Mouse (Mus musculus) hindbrain, embryonic 16.5 days (tissue): Measurements from ENCODE around the gene Uox. TPM values are rescaled to one million over a fixed set of nuclear protein-coding genes. Genes with fewer than 3 reads are reported as not detected.

ENCODE experiments used
- ATAC-seq: fragments of 200-750 bp; cut with Nextera tagmentation; 2 replicates; pipeline ENCODE4 v1.8.0; 2017; ENCODE audit warnings: moderate TSS enrichment, moderate library complexity
- H3K27ac ChIP-seq: fragments of 300-500 bp; sonication (generic); 2 replicates; pipeline ENCODE4 v1.5.1; 2014; ENCODE audit warnings: low read depth, mild to moderate bottlenecking, control low read depth, low read length, moderate library complexity
- H3K27me3 ChIP-seq: fragments of 300-500 bp; sonication (generic); replicated peaks from 2 replicates; pipeline ENCODE4 v1.6.1; 2014; ENCODE audit warnings: low read length; ENCODE audit not compliant: control insufficient read depth, insufficient read depth
- H3K36me3 ChIP-seq: fragments of 300-500 bp; sonication (generic); 2 replicates; pipeline ENCODE4 v1.6.1; 2014; ENCODE audit warnings: mild to moderate bottlenecking, low read length, moderate library complexity, mixed read lengths; ENCODE audit not compliant: control insufficient read depth, insufficient read depth
- H3K4me1 ChIP-seq: fragments of 300-500 bp; sonication (generic); 2 replicates; pipeline ENCODE4 v1.6.1; 2014; ENCODE audit warnings: low read depth, low read length; ENCODE audit not compliant: control insufficient read depth, insufficient read depth
- H3K4me2 ChIP-seq: fragments of 300-500 bp; sonication (generic); 2 replicates; pipeline ENCODE4 v1.6.1; 2014; ENCODE audit warnings: mild to moderate bottlenecking, low read length, control low read depth, moderate library complexity
- H3K4me3 ChIP-seq: fragments of 300-500 bp; sonication (generic); 2 replicates; pipeline ENCODE4 v1.5.1; 2014; ENCODE audit warnings: mild to moderate bottlenecking, low read length, control low read depth, moderate library complexity
- H3K9ac ChIP-seq: fragments of 300-500 bp; sonication (generic); 2 replicates; pipeline ENCODE4 v1.6.1; 2014; ENCODE audit warnings: low read depth, mild to moderate bottlenecking, control low read depth, low read length, moderate library complexity
- H3K9me3 ChIP-seq: fragments of 300-500 bp; sonication (generic); 2 replicates; pipeline ENCODE4 v1.6.1; 2014; ENCODE audit warnings: mild to moderate bottlenecking, low read length, moderate library complexity; ENCODE audit not compliant: control insufficient read depth
- WGBS: fragments of 180-500 bp; shearing (Covaris S2); extraction: QIAGEN DNeasy Blood & Tissue Kit; methylation state at CpG from one replicate; pipeline ENCODE4 v1.1.7; 2014; 5-methylcytosine and 5-hydroxymethylcytosine counted together
- polyA plus RNA-seq: library from polyadenylated mRNA; unstranded; fragments of >200 nt; fragmentation: Nextera tagmentation; extraction: Ambion mirVana; gene quantifications from 2 replicates; pipeline ENCODE4 v1.2.1, GENCODE M21; 2015

The Uox gene
- polyA plus RNA-seq, 1 experiment from 2014 or later: not detected

GRCm38 (mm10) chr3:146655111-146655577, 84.9 kb downstream of the Uox start:
- H3K36me3 ChIP-seq: no peaks in the 10 kb centered on the region
- no peak overlapping the region for H3K27ac ChIP-seq
- H3K9ac ChIP-seq: no peak overlapping the region
- no peak for ATAC-seq
- H3K4me2 ChIP-seq: no peak overlapping the region
- no peaks in the 10 kb centered on the region for H3K27me3 ChIP-seq
- WGBS: 71% methylated on average over 2 of the region's 2 CpGs
- H3K9me3 ChIP-seq: no peaks in the 10 kb centered on the region
- H3K4me3 ChIP-seq: no peak overlapping the region
- H3K4me1 ChIP-seq: no peaks in the 10 kb centered on the region

- Histone ChIP-seq H3K4me1 (no peaks in the 10 kb centered on the region), H3K36me3 (no peaks in the 10 kb centered on the region), H3K4me2 (no peak overlapping the region), H3K27ac (no peak overlapping the region), H3K4me3 (no peak overlapping the region), H3K9ac (no peak overlapping the region), H3K27me3 (no peaks in the 10 kb centered on the region), H3K9me3 (no peaks in the 10 kb centered on the region)
- WGBS: 79% methylated on average over 5 of the region's 5 CpGs
- ATAC-seq: no peak
Observed at GRCm38 (mm10) chr3:146657433-146657832, 87.2 kb downstream of the Uox start.

GRCm38 (mm10) chr3:146658061-146658639, 87.9 kb downstream of the Uox start:
- ATAC-seq: no peak
- Histone ChIP-seq H3K9me3 (no peaks in the 10 kb centered on the region), H3K4me3 (no peak overlapping the region), H3K36me3 (no peaks in the 10 kb centered on the region), H3K4me1 (no peaks in the 10 kb centered on the region), H3K4me2 (no peak overlapping the region), H3K9ac (no peak overlapping the region), H3K27ac (no peak overlapping the region), H3K27me3 (no peaks in the 10 kb centered on the region)
- 90% methylated on average over 1 of the region's 1 CpGs for WGBS

GRCm38 (mm10) chr3:146659321-146659720, 89.1 kb downstream of the Uox start:
- Histone ChIP-seq H3K9ac (no peak overlapping the region), H3K27me3 (no peaks in the 10 kb centered on the region), H3K4me1 (no peaks in the 10 kb centered on the region), H3K27ac (no peak overlapping the region), H3K4me3 (no peak overlapping the region), H3K4me2 (no peak overlapping the region), H3K36me3 (no peaks in the 10 kb centered on the region), H3K9me3 (no peaks in the 10 kb centered on the region)
- 92% methylated on average over 5 of the region's 5 CpGs for WGBS
- no peak for ATAC-seq

DNA sequence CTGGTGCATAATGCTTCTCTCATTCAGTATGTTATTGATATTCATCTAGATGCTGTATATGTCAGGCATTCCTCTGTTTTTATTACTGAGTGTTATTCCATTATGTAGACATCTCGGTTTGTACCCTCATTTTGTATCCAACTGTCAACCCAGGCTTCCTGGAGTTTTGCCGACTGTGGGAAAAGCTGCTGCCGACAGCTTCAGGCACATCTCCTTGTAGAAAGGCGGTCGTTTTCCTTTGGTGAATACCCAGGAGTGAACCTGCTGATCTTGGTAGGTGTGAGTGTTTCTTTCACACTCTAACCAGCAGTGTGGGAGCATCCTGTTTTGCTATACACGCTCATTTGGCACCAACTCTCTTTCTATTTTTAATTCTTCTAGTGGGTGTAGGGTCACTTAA, 90.8 kb downstream of the Uox start:
- Histone ChIP-seq H3K27me3 (no peaks in the 10 kb centered on the region), H3K27ac (no peak overlapping the region), H3K4me1 (no peaks in the 10 kb centered on the region), H3K4me3 (no peak overlapping the region), H3K9ac (no peak overlapping the region), H3K36me3 (no peaks in the 10 kb centered on the region), H3K4me2 (no peak overlapping the region), H3K9me3 (no peaks in the 10 kb centered on the region)
- ATAC-seq: no peak
- 63% methylated on average over 6 of the region's 6 CpGs for WGBS

GRCm38 (mm10) chr3:146661907-146662306, 91.7 kb downstream of the Uox start:
- Histone ChIP-seq H3K9ac (no peak overlapping the region), H3K27me3 (no peaks in the 10 kb centered on the region), H3K4me3 (no peak overlapping the region), H3K4me2 (no peak overlapping the region), H3K36me3 (no peaks in the 10 kb centered on the region), H3K9me3 (no peaks in the 10 kb centered on the region), H3K4me1 (no peaks in the 10 kb centered on the region), H3K27ac (no peak overlapping the region)
- ATAC-seq: no peak
- WGBS: 79% methylated on average over 7 of the region's 7 CpGs

DNA sequence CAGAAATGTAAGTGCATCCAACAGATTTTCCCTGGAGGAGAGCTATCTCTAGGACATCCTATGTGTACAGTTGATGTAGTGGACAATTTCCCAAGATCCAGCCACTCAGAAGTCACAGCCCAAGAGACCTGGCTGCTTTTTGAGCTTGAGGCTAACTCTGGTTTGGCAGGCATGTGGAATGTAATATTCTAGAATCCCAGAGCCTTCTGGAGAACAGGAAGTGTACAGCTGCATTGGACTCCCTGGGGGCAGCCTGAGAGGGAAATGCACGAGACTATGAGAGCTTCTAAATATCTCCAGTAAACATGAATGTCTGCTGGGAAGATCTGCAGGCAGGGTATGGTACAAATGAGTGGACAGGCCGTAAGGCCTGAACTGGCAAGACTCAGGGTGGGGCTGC, 100.9 kb downstream of the Uox start:
- no peaks in the 10 kb centered on the region for H3K27me3 ChIP-seq
- H3K27ac ChIP-seq: no peak overlapping the region
- ATAC-seq: no peak
- H3K4me3 ChIP-seq: no peak overlapping the region
- H3K4me2 ChIP-seq: no peak overlapping the region
- no peaks in the 10 kb centered on the region for H3K36me3 ChIP-seq
- H3K9me3 ChIP-seq: no peaks in the 10 kb centered on the region
- H3K4me1 ChIP-seq: no peaks in the 10 kb centered on the region
- 69% methylated on average over 2 of the region's 2 CpGs for WGBS
- H3K9ac ChIP-seq: no peak overlapping the region

GRCm38 (mm10) chr3:146675101-146675500, 104.9 kb downstream of the Uox start:
- H3K27me3 ChIP-seq: no peaks in the 10 kb centered on the region
- H3K4me1 ChIP-seq: no peaks in the 10 kb centered on the region
- H3K9me3 ChIP-seq: no peaks in the 10 kb centered on the region
- no peak overlapping the region for H3K4me2 ChIP-seq
- 96% methylated on average over 1 of the region's 1 CpGs for WGBS
- H3K9ac ChIP-seq: no peak overlapping the region
- no peak overlapping the region for H3K4me3 ChIP-seq
- no peak for ATAC-seq
- no peaks in the 10 kb centered on the region for H3K36me3 ChIP-seq
- H3K27ac ChIP-seq: no peak overlapping the region

GRCm38 (mm10) chr3:146676193-146676592, 106.0 kb downstream of the Uox start:
- Histone ChIP-seq H3K9ac (no peak overlapping the region), H3K9me3 (no peaks in the 10 kb centered on the region), H3K4me3 (no peak overlapping the region), H3K27ac (no peak overlapping the region), H3K36me3 (no peaks in the 10 kb centered on the region), H3K4me1 (no peaks in the 10 kb centered on the region), H3K4me2 (no peak overlapping the region), H3K27me3 (no peaks in the 10 kb centered on the region)
- no peak for ATAC-seq
- 91% methylated on average over 4 of the region's 4 CpGs for WGBS

DNA sequence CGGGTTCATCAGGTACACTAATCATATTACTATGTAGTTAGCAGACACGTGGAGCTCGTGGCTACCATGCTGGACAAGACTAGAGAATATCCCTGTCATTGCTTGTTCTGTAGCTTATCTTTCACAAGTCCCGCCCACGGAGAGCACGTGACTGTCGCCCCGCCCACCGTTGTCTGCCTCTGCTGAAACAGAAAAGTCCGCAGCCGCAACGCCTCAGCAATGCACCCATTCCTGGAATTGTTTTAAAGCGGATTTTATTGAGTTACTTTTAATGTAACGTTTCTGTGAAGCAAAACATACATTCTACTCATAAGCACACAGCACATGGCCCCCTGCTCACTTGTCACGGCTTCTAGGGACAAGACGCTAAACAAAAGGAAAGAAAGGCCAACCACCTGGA, 109.4 kb downstream of the Uox start:
- no peak overlapping the region for H3K4me3 ChIP-seq
- H3K27me3 ChIP-seq: no peaks in the 10 kb centered on the region
- no peak overlapping the region for H3K9ac ChIP-seq
- H3K4me1 ChIP-seq: no peaks in the 10 kb centered on the region
- H3K4me2 ChIP-seq: no peak overlapping the region
- H3K9me3 ChIP-seq: no peaks in the 10 kb centered on the region
- H3K36me3 ChIP-seq: no peaks in the 10 kb centered on the region
- H3K27ac ChIP-seq: no peak overlapping the region
- ATAC-seq: no peak
- WGBS: 94% methylated on average over 16 of the region's 16 CpGs
